Mouse (Mus musculus): ENCODE data around the gene 1700129C05Rik.

- TF ChIP-seq CTCF (IDR thresholded peaks at IDR 0.05; ENCODE audit: low read depth, low read length) (no peak), POLR2A (IDR thresholded peaks at IDR 0.05; ENCODE audit: insufficient read depth, low read length) (no peak)
Measured at GRCm38 (mm10) chr14:59157016-59157698, 14.5 kb upstream of the 1700129C05Rik start.
